Mouse (Mus musculus): ENCODE results near the gene Nploc4.
A peak's percentile ranks its signal among the peaks of the same experiment; 100 is the strongest.
"Not testable (repeated sequence)": the region's sequence is repeated elsewhere in the genome, so short reads cannot be mapped to it uniquely, and the experiment has no call there.

The Nploc4 gene

GRCm38 (mm10) chr11:120442765-120443280 is 5.3 kb upstream of the Nploc4 start:
- no peak for DNase-seq (ENCODE audit: extremely low read depth, low read depth)

GRCm38 (mm10) chr11:120442344-120442743 is 4.8 kb upstream of the Nploc4 start, which contains the start of gene Tspan10:
TSS of gene Tspan10 (plus strand) at chr11:120442644.
- no peak for DNase-seq (ENCODE audit: extremely low read depth, low read depth)

GRCm38 (mm10) chr11:120437857-120438385 is 413 bp upstream of the Nploc4 start:
- DNase-seq (ENCODE audit: extremely low read depth, low read depth) = no peak

GRCm38 (mm10) chr11:120426727-120427126 is 10.8 kb downstream of the Nploc4 start:
- no peak for DNase-seq (ENCODE audit: extremely low read depth, low read depth)

GRCm38 (mm10) chr11:120423569-120424295 is 13.8 kb downstream of the Nploc4 start:
- DNase-seq (ENCODE audit: extremely low read depth, low read depth) = no peak

- DNase-seq (ENCODE audit: extremely low read depth, low read depth) = no peak
Measured at GRCm38 (mm10) chr11:120422651-120423568, 14.6 kb downstream of the Nploc4 start.

GRCm38 (mm10) chr11:120418592-120418991 is 18.9 kb downstream of the Nploc4 start:
- DNase-seq (ENCODE audit: extremely low read depth, low read depth) = no peak

GRCm38 (mm10) chr11:120417852-120418251 is 19.7 kb downstream of the Nploc4 start:
- DNase-seq (ENCODE audit: extremely low read depth, low read depth) = no peak

GRCm38 (mm10) chr11:120413621-120414020 is 23.9 kb downstream of the Nploc4 start:
- not testable (repeated sequence) for DNase-seq (ENCODE audit: extremely low read depth, low read depth)

- no peak for DNase-seq (ENCODE audit: extremely low read depth, low read depth)
Measured at GRCm38 (mm10) chr11:120406445-120406844, 31.1 kb downstream of the Nploc4 start.

- peak; percentile 92 for DNase-seq (ENCODE audit: extremely low read depth, low read depth)
Measured at GRCm38 (mm10) chr11:120405867-120406266, 31.6 kb downstream of the Nploc4 start.

GRCm38 (mm10) chr11:120404814-120405213 is 32.7 kb downstream of the Nploc4 start:
- DNase-seq (ENCODE audit: extremely low read depth, low read depth) = peak; percentile 86

- no peak for DNase-seq (ENCODE audit: extremely low read depth, low read depth)
Measured at GRCm38 (mm10) chr11:120399319-120399718, 38.2 kb downstream of the Nploc4 start.

- DNase-seq (ENCODE audit: extremely low read depth, low read depth) = no peak
Measured at GRCm38 (mm10) chr11:120397602-120398001, 39.9 kb downstream of the Nploc4 start.

- DNase-seq (ENCODE audit: extremely low read depth, low read depth) = no peak
Measured at GRCm38 (mm10) chr11:120395661-120396060, 41.8 kb downstream of the Nploc4 start.

- no peak for DNase-seq (ENCODE audit: extremely low read depth, low read depth)
Measured at GRCm38 (mm10) chr11:120388580-120388979, 48.9 kb downstream of the Nploc4 start.

GRCm38 (mm10) chr11:120387157-120387556 is 50.4 kb downstream of the Nploc4 start:
- DNase-seq (ENCODE audit: extremely low read depth, low read depth) = no peak

- no peak for DNase-seq (ENCODE audit: extremely low read depth, low read depth)
Measured at GRCm38 (mm10) chr11:120386632-120387031, 50.9 kb downstream of the Nploc4 start.

GRCm38 (mm10) chr11:120382509-120382908 is 55.0 kb downstream of the Nploc4 start:
- no peak for DNase-seq (ENCODE audit: extremely low read depth, low read depth)

GRCm38 (mm10) chr11:120381157-120381556 is 56.4 kb downstream of the Nploc4 start:
- DNase-seq (ENCODE audit: extremely low read depth, low read depth) = no peak

GRCm38 (mm10) chr11:120380271-120380670 is 57.2 kb downstream of the Nploc4 start:
- DNase-seq (ENCODE audit: extremely low read depth, low read depth) = no peak
